Mouse (Mus musculus) bone marrow, adult 2 months (tissue): ENCODE measurements around the gene Suco. TPM values are rescaled to one million over a fixed set of nuclear protein-coding genes. Genes with fewer than 3 reads are reported as not detected.

Experiments used
- H3K27ac ChIP-seq: fragments of 200-500 bp; 2 replicates; pipeline ENCODE4 v1.5.1; 2012; ENCODE audit warnings: low read depth, mild to moderate bottlenecking, control low read depth, inconsistent platforms, low read length; ENCODE audit not compliant: control insufficient read depth, poor library complexity, insufficient read depth
- H3K4me1 ChIP-seq: fragments of 200-500 bp; 2 replicates; pipeline ENCODE4 v1.6.1; 2011; ENCODE audit warnings: low read length; ENCODE audit not compliant: control insufficient read depth, insufficient read depth
- H3K4me3 ChIP-seq: fragments of 200-500 bp; replicated peaks from 2 replicates; pipeline ENCODE3; 2011; ENCODE audit warnings: mild to moderate bottlenecking, low read depth, low read length, control low read depth; ENCODE audit not compliant: control insufficient read depth
- CTCF ChIP-seq: fragments of 200-500 bp; IDR thresholded peaks from 2 replicates; pipeline ENCODE4 v1.5.1; 2011; ENCODE audit warnings: low read length, control low read depth; ENCODE audit not compliant: control insufficient read depth, insufficient read depth
- POLR2A ChIP-seq: fragments of 200-500 bp; IDR thresholded peaks from 2 replicates; pipeline ENCODE4 v1.6.1; 2011; ENCODE audit warnings: low read depth, mild to moderate bottlenecking, control low read depth, low read length, borderline replicate concordance; ENCODE audit not compliant: control insufficient read depth
- WGBS: fragments of 180-500 bp; shearing (Covaris S2); methylation state at CpG from one replicate; pipeline ENCODE4 v1.1.7; 2018; 5-methylcytosine and 5-hydroxymethylcytosine counted together
- polyA plus RNA-seq: library from polyadenylated mRNA; stranded (reverse); fragments of >200 nt; gene quantifications from 2 replicates; pipeline ENCODE4 v1.2.4, GENCODE M21; 2011; ENCODE audit warnings: low replicate concordance; ENCODE audit not compliant: missing spikeins, insufficient read depth, insufficient read length

The Suco gene
- polyA plus RNA-seq, 1 experiment, result 30.2 TPM

- no peak overlapping the region for H3K4me3 ChIP-seq
- WGBS, result 9% methylated on average over 6 of the region's 6 CpGs
- H3K4me1 ChIP-seq, result no peaks in the 10 kb centered on the region
- peak overlapping the region; percentile 45; the same call in 1 of the 2 replicates for H3K27ac ChIP-seq
- TF ChIP-seq CTCF, result no peak
- TF ChIP-seq POLR2A, result no peak
Observed at GRCm38 (mm10) chr1:161808980-161809379, 67.5 kb downstream of the Suco start.

GRCm38 (mm10) chr1:161804541-161804971, 71.9 kb downstream of the Suco start:
- no peak overlapping the region for H3K27ac ChIP-seq
- H3K4me3 ChIP-seq, result no peak overlapping the region
- WGBS, result 13% methylated on average over 8 of the region's 8 CpGs
- TF ChIP-seq POLR2A (no peak), CTCF (no peak)
- H3K4me1 ChIP-seq, result no peaks in the 10 kb centered on the region; the same call in 1 of the 2 replicates

- 51% methylated on average over 2 of the region's 2 CpGs for WGBS
- Histone ChIP-seq H3K4me1 (no peaks in the 10 kb centered on the region; the same call in 1 of the 2 replicates), H3K4me3 (no peak overlapping the region), H3K27ac (no peak overlapping the region)
- TF ChIP-seq POLR2A, result no peak
- no peak for TF ChIP-seq CTCF
Observed at GRCm38 (mm10) chr1:161801321-161801720, 75.2 kb downstream of the Suco start.

DNA sequence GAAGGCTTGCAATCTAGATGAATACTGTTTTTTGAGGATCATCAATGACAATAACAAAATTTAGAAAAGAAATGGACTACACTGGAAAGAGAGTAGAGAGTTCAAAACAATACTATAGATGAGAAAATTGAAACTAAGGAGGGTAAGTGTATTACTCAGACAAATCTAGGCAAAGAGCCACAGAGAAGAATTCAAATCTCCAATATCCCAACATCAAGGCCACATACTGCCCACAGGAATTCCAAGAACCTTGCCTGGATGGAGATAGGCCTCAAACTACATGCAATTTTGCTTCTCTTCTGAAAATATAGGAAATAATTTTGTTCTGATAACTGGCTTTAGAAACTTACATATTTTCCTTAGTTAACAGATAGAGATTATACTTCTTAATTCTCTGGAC, 76.2 kb downstream of the Suco start:
- Histone ChIP-seq H3K27ac (no peak overlapping the region), H3K4me3 (no peak overlapping the region), H3K4me1 (no peaks in the 10 kb centered on the region; the same call in 1 of the 2 replicates)
- no peak for TF ChIP-seq POLR2A
- TF ChIP-seq CTCF, result no peak

DNA sequence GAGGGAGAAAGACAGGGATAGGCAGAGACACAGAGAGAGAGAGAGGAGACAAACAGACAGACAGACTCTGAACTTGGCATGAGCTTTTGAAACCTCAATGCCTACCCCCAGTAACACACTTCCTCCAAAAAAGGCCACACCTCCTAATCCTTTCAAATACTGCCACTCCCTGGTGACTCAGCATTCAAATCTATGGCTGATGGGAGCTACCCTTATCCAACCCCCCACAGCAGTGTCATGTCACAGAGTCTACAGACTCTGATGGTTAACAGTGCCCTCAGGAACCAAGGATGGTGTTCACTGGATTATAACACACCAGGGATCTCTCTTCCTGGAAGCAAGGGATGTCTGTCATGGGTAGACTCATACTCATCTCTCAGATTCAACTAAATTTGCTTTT, 76.7 kb downstream of the Suco start:
- TF ChIP-seq POLR2A (no peak), CTCF (no peak)
- Histone ChIP-seq H3K4me1 (no peaks in the 10 kb centered on the region; the same call in 1 of the 2 replicates), H3K27ac (no peak overlapping the region), H3K4me3 (no peak overlapping the region)

DNA sequence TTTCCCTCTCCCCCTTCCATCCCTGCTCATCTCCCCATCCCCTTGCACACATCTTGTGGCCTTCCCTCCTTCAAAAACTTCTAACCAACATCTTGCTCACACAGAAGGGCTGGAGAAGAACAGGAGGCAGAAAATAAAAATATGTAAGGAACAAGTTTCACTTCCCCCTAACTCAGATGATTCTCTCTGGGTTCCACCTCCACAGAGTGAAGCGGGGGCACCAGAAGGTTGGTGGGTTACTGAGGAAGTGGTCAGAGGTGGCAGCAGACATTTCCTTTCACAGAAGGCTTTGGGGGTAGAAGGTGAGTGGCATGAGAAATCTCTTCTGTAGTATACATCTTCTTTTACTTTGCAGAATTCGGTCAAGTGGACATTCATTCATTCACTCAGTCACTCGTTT, 77.6 kb downstream of the Suco start:
- no peak overlapping the region for H3K4me3 ChIP-seq
- WGBS, result 21% methylated on average over 3 of the region's 3 CpGs
- no peaks in the 10 kb centered on the region; the same call in 1 of the 2 replicates for H3K4me1 ChIP-seq
- H3K27ac ChIP-seq, result no peak overlapping the region
- no peak for TF ChIP-seq CTCF
- TF ChIP-seq POLR2A, result no peak

GRCm38 (mm10) chr1:161794447-161795211, 81.9 kb downstream of the Suco start:
- Histone ChIP-seq H3K27ac (0 out of 2 replicates have a peak overlapping the region, but pooled peaks have one; percentile 19), H3K4me1 (peaks cover 1% of the 10 kb centered on the region; the same call in 1 of the 2 replicates)
- WGBS, result 8% methylated on average over 10 of the region's 10 CpGs

DNA sequence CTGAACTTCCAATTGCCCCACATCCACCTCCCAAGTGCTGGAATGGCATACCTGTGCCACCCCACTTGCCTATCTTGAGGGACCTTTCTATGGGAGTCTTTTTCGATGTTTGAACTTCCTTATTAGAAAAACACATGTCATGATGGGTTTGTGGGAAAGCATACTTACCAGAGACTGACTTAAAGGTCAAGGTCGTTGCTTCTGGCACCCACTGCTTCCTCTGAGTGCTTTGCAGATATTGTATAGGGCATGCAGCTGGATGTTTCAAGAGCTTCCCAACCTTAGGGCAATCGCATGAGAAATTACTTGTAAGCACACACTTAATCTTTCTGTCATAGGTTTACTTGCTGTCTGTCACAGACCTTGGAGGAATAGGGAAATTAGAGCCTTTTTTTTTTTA, 83.2 kb downstream of the Suco start:
- Histone ChIP-seq H3K4me1 (peaks cover 1% of the 10 kb centered on the region; the same call in 1 of the 2 replicates), H3K27ac (no peak overlapping the region), H3K4me3 (no peak overlapping the region)
- 6% methylated on average over 3 of the region's 3 CpGs for WGBS
- TF ChIP-seq POLR2A (no peak), CTCF (no peak)

More at GRCm38 (mm10) chr1:161794447-161795211, 81.9 kb downstream of the Suco start:
- TF ChIP-seq POLR2A (no peak), CTCF (no peak)
- H3K4me3 ChIP-seq, result no peak overlapping the region
